Mouse (Mus musculus) embryonic facial prominence, embryonic 14.5 days (tissue): ENCODE measurements around the gene Rufy3. TPM values are rescaled to one million over a fixed set of nuclear protein-coding genes. Genes with fewer than 3 reads are reported as not detected.
A peak's percentile ranks its signal among the peaks of the same experiment; 100 is the strongest.

Source experiments
- ATAC-seq: fragments of 200-750 bp; cut with Nextera tagmentation; 2 replicates; pipeline ENCODE4 v1.8.0; 2017; ENCODE audit warnings: low read depth, moderate number of reproducible peaks, moderate TSS enrichment
- DNase-seq: peaks from one replicate; pipeline ENCODE4 v3.0.0-alpha.2; 2015; ENCODE audit warnings: low spot score
- H3K27ac ChIP-seq: fragments of 300-500 bp; sonication (generic); replicated peaks from 2 replicates; pipeline ENCODE4 v1.5.1; 2014; ENCODE audit warnings: low read depth, mild to moderate bottlenecking, low read length, moderate library complexity
- H3K27me3 ChIP-seq: fragments of 300-500 bp; sonication (generic); replicated peaks from 2 replicates; pipeline ENCODE4 v1.6.1; 2014; ENCODE audit warnings: low read length; ENCODE audit not compliant: control insufficient read depth, insufficient read depth
- H3K36me3 ChIP-seq: fragments of 300-500 bp; sonication (generic); 2 replicates; pipeline ENCODE4 v1.6.1; 2014; ENCODE audit warnings: low read length, mixed read lengths; ENCODE audit not compliant: control insufficient read depth, insufficient read depth
- H3K4me1 ChIP-seq: fragments of 300-500 bp; sonication (generic); 2 replicates; pipeline ENCODE4 v1.6.1; 2014; ENCODE audit warnings: antibody characterized with exemption, low read length; ENCODE audit not compliant: control insufficient read depth, insufficient read depth
- H3K4me2 ChIP-seq: fragments of 300-500 bp; sonication (generic); 2 replicates; pipeline ENCODE4 v1.6.1; 2014; ENCODE audit warnings: low read depth, mild to moderate bottlenecking, low read length, moderate library complexity, mixed read lengths
- H3K4me3 ChIP-seq: fragments of 300-500 bp; sonication (generic); 2 replicates; pipeline ENCODE4 v1.5.1; 2014; ENCODE audit warnings: low read depth, mild to moderate bottlenecking, low read length
- H3K9ac ChIP-seq: fragments of 300-500 bp; sonication (generic); 2 replicates; pipeline ENCODE4 v1.6.1; 2014; ENCODE audit warnings: low read depth, mild to moderate bottlenecking, low read length, moderate library complexity, mixed read lengths
- H3K9me3 ChIP-seq: fragments of 300-500 bp; sonication (generic); 2 replicates; pipeline ENCODE4 v1.6.1; 2016; ENCODE audit warnings: low read length; ENCODE audit not compliant: control insufficient read depth
- WGBS: fragments of 180-500 bp; shearing (Covaris S2); extraction: QIAGEN DNeasy Blood & Tissue Kit; methylation state at CpG from one replicate; pipeline ENCODE4 v1.1.7; 2014; 5-methylcytosine and 5-hydroxymethylcytosine counted together
- polyA plus RNA-seq: library from polyadenylated mRNA; unstranded; fragments of >200 nt; fragmentation: Nextera tagmentation; extraction: Ambion mirVana; gene quantifications from 2 replicates; pipeline ENCODE4 v1.2.1, GENCODE M21; 2014

Rufy3 gene
- polyA plus RNA-seq, 1 experiment from 2014 or later, result 16.9 TPM

DNA sequence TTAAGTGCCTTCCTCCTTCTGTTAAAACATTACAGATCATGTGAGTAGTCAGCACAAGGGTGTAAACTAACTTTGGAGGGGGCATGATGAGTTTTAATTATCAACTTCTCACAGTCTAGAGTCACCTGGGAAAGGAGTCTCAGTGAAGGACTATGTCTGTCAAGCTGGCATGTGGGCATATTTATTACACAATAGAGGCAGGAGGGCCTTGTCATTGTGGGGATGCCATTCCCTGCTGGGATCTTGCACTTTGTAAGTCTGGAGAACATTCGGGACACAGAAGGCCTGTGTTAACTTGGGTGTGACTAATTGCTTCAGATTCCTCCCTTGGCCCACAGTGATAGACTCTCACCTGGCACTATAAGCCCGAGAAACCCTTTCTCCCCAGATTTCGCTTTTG is 4.7 kb downstream of the Rufy3 start:
- no peak for ATAC-seq
- Histone ChIP-seq H3K4me2 (no peak overlapping the region), H3K27me3 (no peaks in the 10 kb centered on the region), H3K36me3 (no peaks in the 10 kb centered on the region), H3K9me3 (no peaks in the 10 kb centered on the region; the same call in 1 of the 2 replicates), H3K4me3 (no peak overlapping the region), H3K4me1 (peaks cover 8% of the 10 kb centered on the region), H3K27ac (no peak overlapping the region), H3K9ac (no peak overlapping the region)
- DNase-seq, result no peak
- 72% methylated on average over 3 of the region's 3 CpGs for WGBS

DNA sequence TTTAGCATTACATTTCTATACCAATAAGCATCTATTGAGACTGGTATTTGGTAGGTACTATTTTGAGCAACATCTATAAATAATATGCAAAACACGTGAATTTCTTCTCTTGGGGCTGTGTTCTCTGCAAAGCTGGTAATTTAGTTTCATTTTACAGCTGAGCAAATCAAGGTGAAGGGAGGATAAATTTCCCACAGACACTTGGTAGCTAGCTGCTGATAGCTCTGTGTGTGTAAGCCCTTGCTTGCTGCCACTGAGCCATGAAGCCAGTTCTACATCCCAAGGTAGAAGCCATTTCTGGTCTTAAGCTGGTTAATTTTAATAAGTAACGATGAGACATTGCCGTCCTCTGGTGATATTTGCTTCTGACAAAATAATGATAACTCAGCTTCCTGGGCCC is 10.0 kb downstream of the Rufy3 start:
- DNase-seq, result no peak
- Histone ChIP-seq H3K9ac (no peak overlapping the region), H3K36me3 (no peaks in the 10 kb centered on the region), H3K4me2 (no peak overlapping the region), H3K27me3 (no peaks in the 10 kb centered on the region), H3K9me3 (no peaks in the 10 kb centered on the region), H3K4me3 (no peak overlapping the region), H3K4me1 (peaks cover 6% of the 10 kb centered on the region; the same call in 1 of the 2 replicates), H3K27ac (no peak overlapping the region)
- 84% methylated on average over 3 of the region's 3 CpGs for WGBS
- ATAC-seq, result no peak

GRCm38 (mm10) chr5:88575506-88576338 is 10.9 kb downstream of the Rufy3 start:
- Histone ChIP-seq H3K9me3 (no peaks in the 10 kb centered on the region), H3K4me2 (no peak overlapping the region), H3K36me3 (no peaks in the 10 kb centered on the region), H3K4me3 (no peak overlapping the region), H3K27me3 (no peaks in the 10 kb centered on the region), H3K4me1 (peaks cover 6% of the 10 kb centered on the region; the same call in 1 of the 2 replicates), H3K9ac (no peak overlapping the region), H3K27ac (peak overlapping the region; percentile 23; the same call in 1 of the 2 replicates)
- WGBS, result 48% methylated on average over 3 of the region's 3 CpGs
- ATAC-seq, result peak; percentile 64
- peak; percentile 52 for DNase-seq

DNA sequence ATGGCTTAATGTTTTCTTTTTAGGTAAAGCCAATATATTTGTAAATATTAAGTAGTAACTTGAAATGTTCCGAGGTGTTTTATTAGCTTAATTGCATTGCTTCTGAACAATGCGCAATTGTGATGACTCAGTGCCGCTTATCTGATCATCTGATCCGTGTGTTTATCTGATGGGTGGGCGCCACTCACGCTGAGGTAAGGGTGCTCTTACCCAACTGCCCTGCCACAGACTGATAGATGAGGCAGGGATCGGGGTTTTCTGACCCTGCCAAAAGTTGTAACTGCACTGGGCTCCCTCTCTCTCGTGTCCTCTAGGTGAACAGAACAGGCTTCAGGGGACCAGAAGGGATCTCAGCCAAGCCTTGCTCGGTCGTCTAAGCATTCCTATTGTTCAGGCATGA is 15.8 kb downstream of the Rufy3 start:
- H3K4me1 ChIP-seq, result peaks cover 18% of the 10 kb centered on the region
- no peaks in the 10 kb centered on the region for H3K36me3 ChIP-seq
- H3K9ac ChIP-seq, result no peak overlapping the region
- H3K4me3 ChIP-seq, result no peak overlapping the region
- H3K9me3 ChIP-seq, result no peaks in the 10 kb centered on the region
- DNase-seq (no peak), ATAC-seq (no peak)
- H3K4me2 ChIP-seq, result no peak overlapping the region
- no peak overlapping the region for H3K27ac ChIP-seq
- no peaks in the 10 kb centered on the region for H3K27me3 ChIP-seq
- WGBS, result 79% methylated on average over 10 of the region's 10 CpGs

DNA sequence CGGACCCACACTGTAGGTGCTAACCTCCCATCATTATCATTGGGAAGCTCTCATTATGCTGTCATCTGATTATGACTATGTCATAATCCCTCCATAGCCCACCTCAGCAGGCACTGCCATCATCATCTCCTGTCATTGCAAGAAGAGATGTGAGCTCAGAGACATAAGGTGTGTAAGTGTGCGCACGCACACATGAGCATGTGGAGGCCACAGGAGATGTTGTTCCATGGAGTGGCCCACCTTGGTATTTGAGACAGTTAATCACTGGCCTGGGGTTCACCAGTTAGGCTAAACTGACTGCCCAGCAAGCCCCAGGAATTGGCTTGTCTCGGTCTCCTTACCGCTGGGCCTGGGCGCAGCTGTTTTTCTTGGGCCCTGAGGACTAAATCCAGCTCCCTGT is 16.5 kb downstream of the Rufy3 start:
- ATAC-seq (no peak), DNase-seq (no peak)
- H3K27me3 ChIP-seq, result no peaks in the 10 kb centered on the region
- H3K4me1 ChIP-seq, result peaks cover 16% of the 10 kb centered on the region
- H3K27ac ChIP-seq, result no peak overlapping the region
- H3K9me3 ChIP-seq, result no peaks in the 10 kb centered on the region
- no peak overlapping the region for H3K4me2 ChIP-seq
- no peak overlapping the region for H3K4me3 ChIP-seq
- H3K36me3 ChIP-seq, result no peaks in the 10 kb centered on the region
- 92% methylated on average over 6 of the region's 6 CpGs for WGBS
- H3K9ac ChIP-seq, result no peak overlapping the region

DNA sequence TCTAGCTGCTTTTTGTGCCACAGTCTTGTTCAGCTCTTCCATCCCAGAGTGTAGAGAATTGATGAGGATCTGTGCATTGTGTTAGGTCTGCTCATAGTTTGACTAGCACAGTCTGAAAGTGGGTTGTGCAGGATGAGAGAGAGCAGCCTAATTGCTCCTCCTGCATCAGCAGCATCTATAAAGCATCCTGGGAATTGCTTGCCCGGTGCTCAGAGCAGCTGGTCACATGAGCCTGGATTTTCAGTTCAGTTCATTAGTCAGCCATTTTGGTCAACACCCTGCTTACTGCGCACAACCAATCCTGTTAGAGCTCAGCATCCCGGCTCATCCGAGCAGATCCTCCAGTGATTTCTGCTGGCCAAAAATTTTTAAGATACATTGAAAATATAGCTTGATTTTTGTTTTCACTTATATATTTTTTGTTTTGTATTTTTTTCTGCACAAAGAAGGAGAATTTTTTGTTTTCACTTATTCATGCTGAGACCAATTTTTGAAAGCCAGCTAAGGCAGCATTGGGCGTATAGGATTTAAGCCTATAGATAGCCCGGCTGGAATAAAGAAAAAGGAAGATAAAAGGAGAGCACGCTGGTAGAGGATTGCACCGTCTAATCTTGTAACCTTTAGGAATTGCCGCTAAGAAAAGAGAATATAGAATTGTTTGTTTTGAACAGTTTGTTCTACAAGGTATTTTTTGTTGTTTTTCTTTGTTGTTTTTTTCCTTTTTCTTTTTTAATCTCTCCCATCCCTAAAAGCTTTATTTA is 18.6 kb downstream of the Rufy3 start:
- Histone ChIP-seq H3K27me3 (no peaks in the 10 kb centered on the region), H3K4me2 (peak overlapping the region; percentile 48), H3K4me3 (peak overlapping the region; percentile 28), H3K9ac (peak overlapping the region; percentile 48; the same call in 1 of the 2 replicates), H3K36me3 (no peaks in the 10 kb centered on the region), H3K27ac (no peak overlapping the region), H3K9me3 (no peaks in the 10 kb centered on the region), H3K4me1 (peaks cover 24% of the 10 kb centered on the region)
- 48% methylated on average over 9 of the region's 9 CpGs for WGBS
- DNase-seq, result peak; percentile 92
- ATAC-seq, result peak; percentile 93

GRCm38 (mm10) chr5:88584061-88584460 is 19.2 kb downstream of the Rufy3 start:
- Histone ChIP-seq H3K27ac (no peak overlapping the region), H3K4me1 (peaks cover 24% of the 10 kb centered on the region), H3K4me3 (peak overlapping the region; percentile 28), H3K9me3 (no peaks in the 10 kb centered on the region), H3K36me3 (no peaks in the 10 kb centered on the region), H3K4me2 (peak overlapping the region; percentile 48), H3K27me3 (no peaks in the 10 kb centered on the region), H3K9ac (peak overlapping the region; percentile 48)
- WGBS, result 37% methylated on average over 9 of the region's 9 CpGs
- ATAC-seq (no peak), DNase-seq (peak; percentile 7)

- 64% methylated on average over 7 of the region's 7 CpGs for WGBS
- H3K4me1 ChIP-seq, result peaks cover 24% of the 10 kb centered on the region
- peak; percentile 8; the same call in 1 of the 2 replicates for ATAC-seq
- H3K9me3 ChIP-seq, result no peaks in the 10 kb centered on the region
- DNase-seq, result peak; percentile 14
- H3K36me3 ChIP-seq, result no peaks in the 10 kb centered on the region
- no peak overlapping the region for H3K27ac ChIP-seq
- H3K27me3 ChIP-seq, result no peaks in the 10 kb centered on the region
- H3K9ac ChIP-seq, result no peak overlapping the region
- H3K4me2 ChIP-seq, result peak overlapping the region; percentile 48; the same call in 1 of the 2 replicates
- no peak overlapping the region for H3K4me3 ChIP-seq
Observed at GRCm38 (mm10) chr5:88586407-88587174, 21.8 kb downstream of the Rufy3 start.
